Mouse (Mus musculus): ENCODE data around the gene Map2. TPM values are rescaled to one million over a fixed set of nuclear protein-coding genes. Genes with fewer than 3 reads are reported as not detected.

Map2 gene
- total RNA-seq, 1 experiment, result 1.8 TPM

DNA sequence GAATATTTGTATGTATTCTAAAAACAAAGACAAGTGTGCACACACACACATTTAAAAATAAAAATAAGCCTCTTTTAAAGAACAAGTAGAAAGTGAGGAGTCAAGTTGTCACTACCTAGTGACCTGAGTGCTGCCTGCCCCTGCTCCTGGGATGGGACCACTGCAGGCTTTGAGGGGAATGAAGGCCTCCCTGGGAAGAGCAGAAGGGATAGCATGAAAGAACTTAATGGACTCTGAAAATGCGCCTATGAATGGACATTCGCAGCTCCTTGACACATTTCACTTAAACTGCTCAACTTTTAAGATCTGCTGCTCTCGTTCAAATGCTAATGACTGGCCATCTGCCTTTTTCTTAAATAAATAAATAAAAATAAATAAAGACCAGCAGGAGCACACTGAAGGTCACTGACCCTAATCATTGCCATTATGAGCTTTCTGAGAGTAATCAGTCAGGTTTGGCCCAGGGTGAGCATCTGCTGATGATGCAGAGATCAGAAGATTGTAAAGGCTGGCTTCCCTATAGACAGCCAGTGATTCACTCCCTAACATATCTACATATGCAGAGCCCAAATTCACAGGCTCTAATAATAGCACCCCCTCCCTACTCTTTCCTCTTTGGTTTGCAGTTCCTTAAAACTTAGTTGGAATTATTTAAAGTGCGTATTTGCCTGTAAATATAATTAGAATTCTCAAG, 91.3 kb downstream of the Map2 start:
- DNase-seq (ENCODE audit: low read depth, low spot score), result peak; percentile 7
- Histone ChIP-seq H3K4me3 (ENCODE audit: insufficient read depth in 1 of 2, low read depth in 1 of 2, low read length in 2 of 2, poor library complexity in 1 of 2, severe bottlenecking in 1 of 2) (no peak overlapping the region), H3K27ac (ENCODE audit: insufficient read depth, low read depth, low read length, poor library complexity, severe bottlenecking) (no peak overlapping the region), H3K9me3 (ENCODE audit: control insufficient read depth, insufficient read depth, low read depth, low read length) (no peaks in the 10 kb centered on the region), H3K9ac (ENCODE audit: insufficient read depth, low read depth, low read length, poor library complexity, severe bottlenecking) (no peak overlapping the region), H3K4me1 (ENCODE audit: control insufficient read depth in 2 of 2, insufficient read depth in 2 of 2, low read length in 2 of 2, poor library complexity in 1 of 2) (no peaks in the 10 kb centered on the region), H3K36me3 (ENCODE audit: control insufficient read depth, insufficient read depth, low read length, poor library complexity, severe bottlenecking) (no peaks in the 10 kb centered on the region)
- TF ChIP-seq ZNF384 (IDR thresholded peaks at IDR 0.05; ENCODE audit: low read depth, low read length), result no peak
- TF ChIP-seq MAFK (IDR thresholded peaks at IDR 0.05; ENCODE audit: insufficient read depth, low read depth, low read length), result no peak
- TF ChIP-seq HCFC1 (IDR thresholded peaks at IDR 0.05; ENCODE audit: borderline replicate concordance, insufficient read depth, low read length), result no peak
- TF ChIP-seq CHD2 (IDR thresholded peaks at IDR 0.05; ENCODE audit: low read depth, low read length), result no peak
- no peak for TF ChIP-seq ZC3H11A (IDR thresholded peaks at IDR 0.05; ENCODE audit: borderline replicate concordance, low read depth, low read length)
- in situ Hi-C loops (cut with MboI; ENCODE audit: low sequenced_read_pairs in 2 of 2, unreplicated experiment in 2 of 2), result no loop called here

DNA sequence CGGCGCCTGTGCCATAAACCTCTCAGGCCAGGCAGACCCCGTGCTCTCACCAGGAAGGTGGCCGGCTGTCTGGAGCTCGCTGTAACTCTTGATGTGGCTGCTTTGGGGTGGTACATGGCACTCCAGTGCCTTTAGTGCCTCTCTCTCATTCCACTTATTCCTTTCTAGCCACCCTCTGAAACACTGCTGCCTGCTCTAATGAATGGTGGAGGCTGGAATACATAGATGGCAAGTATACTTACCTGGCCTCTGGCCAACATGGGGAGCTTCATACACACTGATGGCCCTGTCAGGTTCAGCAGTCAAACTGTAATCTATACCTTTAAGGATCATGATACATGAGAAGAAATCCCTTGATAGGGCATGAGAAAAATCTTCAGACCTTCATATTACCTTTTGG, 102.6 kb downstream of the Map2 start:
- Histone ChIP-seq H3K9me3 (ENCODE audit: control insufficient read depth, insufficient read depth, low read depth, low read length) (no peaks in the 10 kb centered on the region), H3K9ac (ENCODE audit: insufficient read depth, low read depth, low read length, poor library complexity, severe bottlenecking) (no peak overlapping the region), H3K36me3 (ENCODE audit: control insufficient read depth, insufficient read depth, low read length, poor library complexity, severe bottlenecking) (no peaks in the 10 kb centered on the region), H3K4me1 (ENCODE audit: control insufficient read depth in 2 of 2, insufficient read depth in 2 of 2, low read length in 2 of 2, poor library complexity in 1 of 2) (no peaks in the 10 kb centered on the region), H3K4me3 (ENCODE audit: insufficient read depth in 1 of 2, low read depth in 1 of 2, low read length in 2 of 2, poor library complexity in 1 of 2, severe bottlenecking in 1 of 2) (no peak overlapping the region), H3K27ac (ENCODE audit: insufficient read depth, low read depth, low read length, poor library complexity, severe bottlenecking) (no peak overlapping the region)
- DNase-seq (ENCODE audit: low read depth, low spot score), result no peak
- TF ChIP-seq CHD2 (IDR thresholded peaks at IDR 0.05; ENCODE audit: low read depth, low read length), result no peak
- no peak for TF ChIP-seq MAFK (IDR thresholded peaks at IDR 0.05; ENCODE audit: insufficient read depth, low read depth, low read length)
- no peak for TF ChIP-seq HCFC1 (IDR thresholded peaks at IDR 0.05; ENCODE audit: borderline replicate concordance, insufficient read depth, low read length)
- TF ChIP-seq ZC3H11A (IDR thresholded peaks at IDR 0.05; ENCODE audit: borderline replicate concordance, low read depth, low read length), result no peak
- TF ChIP-seq ZNF384 (IDR thresholded peaks at IDR 0.05; ENCODE audit: low read depth, low read length), result no peak
- in situ Hi-C loops (cut with MboI; ENCODE audit: low sequenced_read_pairs in 2 of 2, unreplicated experiment in 2 of 2), result no loop called here

DNA sequence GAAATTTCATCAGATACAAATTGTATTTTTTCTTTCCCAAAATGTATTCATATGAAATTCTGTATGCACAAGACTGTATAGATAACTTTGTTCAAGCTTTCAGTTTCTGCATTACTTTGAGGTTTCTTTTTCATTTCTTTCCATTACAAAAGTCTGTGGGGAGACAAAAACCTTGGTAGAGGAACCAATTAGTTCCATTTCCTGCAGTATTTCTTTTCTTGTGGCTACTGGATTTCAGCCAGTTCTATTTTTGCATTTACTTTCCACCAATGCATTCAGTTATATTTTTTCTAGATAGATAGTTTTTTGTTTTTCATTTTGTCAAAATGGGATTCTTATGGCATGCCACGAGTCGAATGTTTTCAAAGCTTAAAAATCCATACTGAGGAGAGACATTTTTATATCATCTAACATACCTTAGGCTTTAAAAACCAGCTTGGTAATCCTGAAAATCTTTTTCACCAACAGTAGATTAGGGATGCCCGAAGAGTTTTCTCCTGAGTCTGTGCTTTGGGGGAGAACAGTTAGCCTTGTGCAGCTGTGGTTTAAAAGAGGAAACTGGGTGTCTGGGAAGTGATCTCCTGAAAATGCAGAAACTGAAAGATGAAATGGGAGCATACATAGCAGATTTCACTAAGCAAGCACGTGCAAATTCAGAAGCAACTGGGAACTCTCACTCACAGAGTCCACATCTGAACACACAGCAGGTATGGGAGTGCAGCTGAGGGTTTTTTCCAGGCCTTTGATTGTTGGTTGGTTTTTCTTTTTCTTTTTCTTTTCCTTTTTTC, 104.3 kb downstream of the Map2 start:
- no peak overlapping the region for H3K9ac ChIP-seq (ENCODE audit: insufficient read depth, low read depth, low read length, poor library complexity, severe bottlenecking)
- H3K36me3 ChIP-seq (ENCODE audit: control insufficient read depth, insufficient read depth, low read length, poor library complexity, severe bottlenecking), result no peaks in the 10 kb centered on the region
- H3K9me3 ChIP-seq (ENCODE audit: control insufficient read depth, insufficient read depth, low read depth, low read length), result no peaks in the 10 kb centered on the region
- DNase-seq (ENCODE audit: low read depth, low spot score), result no peak
- H3K4me1 ChIP-seq (ENCODE audit: control insufficient read depth in 2 of 2, insufficient read depth in 2 of 2, low read length in 2 of 2, poor library complexity in 1 of 2), result no peaks in the 10 kb centered on the region
- no peak for TF ChIP-seq MAFK (IDR thresholded peaks at IDR 0.05; ENCODE audit: insufficient read depth, low read depth, low read length)
- no peak for TF ChIP-seq HCFC1 (IDR thresholded peaks at IDR 0.05; ENCODE audit: borderline replicate concordance, insufficient read depth, low read length)
- no peak for TF ChIP-seq ZC3H11A (IDR thresholded peaks at IDR 0.05; ENCODE audit: borderline replicate concordance, low read depth, low read length)
- TF ChIP-seq CHD2 (IDR thresholded peaks at IDR 0.05; ENCODE audit: low read depth, low read length), result no peak
- TF ChIP-seq ZNF384 (IDR thresholded peaks at IDR 0.05; ENCODE audit: low read depth, low read length), result no peak
- in situ Hi-C loops (cut with MboI; ENCODE audit: low sequenced_read_pairs in 2 of 2, unreplicated experiment in 2 of 2), result no loop called here
- H3K4me3 ChIP-seq (ENCODE audit: insufficient read depth in 1 of 2, low read depth in 1 of 2, low read length in 2 of 2, poor library complexity in 1 of 2, severe bottlenecking in 1 of 2), result no peak overlapping the region
- H3K27ac ChIP-seq (ENCODE audit: insufficient read depth, low read depth, low read length, poor library complexity, severe bottlenecking), result no peak overlapping the region

DNA sequence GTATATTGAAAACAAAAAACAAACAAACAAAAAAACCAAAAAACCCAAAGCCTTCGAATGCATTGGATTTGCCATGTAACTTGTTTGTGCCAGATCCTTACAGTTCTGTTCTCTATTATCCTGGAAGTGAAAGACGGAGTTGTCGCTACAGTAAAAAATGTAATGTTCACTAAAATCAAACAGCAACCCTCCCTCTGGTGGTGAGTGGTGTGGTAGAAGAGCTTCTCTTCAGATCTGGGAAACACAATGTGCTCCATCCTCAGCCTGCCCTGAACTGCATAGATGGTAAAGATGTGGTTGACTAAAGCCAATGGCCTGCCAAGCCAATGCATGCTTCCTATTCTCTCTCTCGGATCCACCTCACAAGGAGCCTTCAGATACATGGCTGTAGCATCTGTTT, 105.1 kb downstream of the Map2 start:
- Histone ChIP-seq H3K9me3 (ENCODE audit: control insufficient read depth, insufficient read depth, low read depth, low read length) (no peaks in the 10 kb centered on the region), H3K9ac (ENCODE audit: insufficient read depth, low read depth, low read length, poor library complexity, severe bottlenecking) (no peak overlapping the region), H3K4me1 (ENCODE audit: control insufficient read depth in 2 of 2, insufficient read depth in 2 of 2, low read length in 2 of 2, poor library complexity in 1 of 2) (no peaks in the 10 kb centered on the region), H3K36me3 (ENCODE audit: control insufficient read depth, insufficient read depth, low read length, poor library complexity, severe bottlenecking) (no peaks in the 10 kb centered on the region), H3K4me3 (ENCODE audit: insufficient read depth in 1 of 2, low read depth in 1 of 2, low read length in 2 of 2, poor library complexity in 1 of 2, severe bottlenecking in 1 of 2) (no peak overlapping the region), H3K27ac (ENCODE audit: insufficient read depth, low read depth, low read length, poor library complexity, severe bottlenecking) (no peak overlapping the region)
- in situ Hi-C loops (cut with MboI; ENCODE audit: low sequenced_read_pairs in 2 of 2, unreplicated experiment in 2 of 2), result no loop called here
- DNase-seq (ENCODE audit: low read depth, low spot score), result no peak
- no peak for TF ChIP-seq CHD2 (IDR thresholded peaks at IDR 0.05; ENCODE audit: low read depth, low read length)
- TF ChIP-seq MAFK (IDR thresholded peaks at IDR 0.05; ENCODE audit: insufficient read depth, low read depth, low read length), result no peak
- TF ChIP-seq ZNF384 (IDR thresholded peaks at IDR 0.05; ENCODE audit: low read depth, low read length), result no peak
- TF ChIP-seq ZC3H11A (IDR thresholded peaks at IDR 0.05; ENCODE audit: borderline replicate concordance, low read depth, low read length), result no peak
- TF ChIP-seq HCFC1 (IDR thresholded peaks at IDR 0.05; ENCODE audit: borderline replicate concordance, insufficient read depth, low read length), result no peak

Data from ES-E14 (cell line).